Mouse (Mus musculus) neural tube, embryonic 12.5 days (tissue): ENCODE measurements around the gene Pnpla2. TPM values are rescaled to one million over a fixed set of nuclear protein-coding genes. Genes with fewer than 3 reads are reported as not detected.
A peak's percentile ranks its signal among the peaks of the same experiment; 100 is the strongest.

ENCODE experiments used
- ATAC-seq: fragments of 200-750 bp; cut with Nextera tagmentation; 2 replicates; pipeline ENCODE4 v1.8.0; 2017; ENCODE audit warnings: low read depth, mild to moderate bottlenecking, moderate TSS enrichment, moderate library complexity; ENCODE audit not compliant: low FRiP score
- H3K27ac ChIP-seq: fragments of 300-500 bp; sonication (generic); 2 replicates; pipeline ENCODE4 v1.5.1; 2016
- H3K27me3 ChIP-seq: fragments of 300-500 bp; sonication (generic); replicated peaks from 2 replicates; pipeline ENCODE4 v1.6.1; 2016; ENCODE audit warnings: mild to moderate bottlenecking
- H3K36me3 ChIP-seq: fragments of 300-500 bp; sonication (generic); 2 replicates; pipeline ENCODE4 v1.6.1; 2016; ENCODE audit warnings: mild to moderate bottlenecking
- H3K4me1 ChIP-seq: fragments of 300-500 bp; sonication (generic); 2 replicates; pipeline ENCODE4 v1.6.1; 2016
- H3K4me2 ChIP-seq: fragments of 300-500 bp; sonication (generic); replicated peaks from 2 replicates; pipeline ENCODE4 v1.6.1; 2016; ENCODE audit warnings: mild to moderate bottlenecking
- H3K4me3 ChIP-seq: fragments of 300-500 bp; sonication (generic); 2 replicates; pipeline ENCODE4 v1.5.1; 2016
- H3K9ac ChIP-seq: fragments of 300-500 bp; sonication (generic); 2 replicates; pipeline ENCODE4 v1.6.1; 2016; ENCODE audit warnings: mild to moderate bottlenecking
- H3K9me3 ChIP-seq: fragments of 300-500 bp; sonication (generic); 2 replicates; pipeline ENCODE4 v1.6.1; 2016; ENCODE audit warnings: mild to moderate bottlenecking
- WGBS: fragments of 180-500 bp; shearing (Covaris S2); methylation state at CpG from one replicate; pipeline ENCODE4 v1.1.7; 2016; 5-methylcytosine and 5-hydroxymethylcytosine counted together
- polyA plus RNA-seq: library from polyadenylated mRNA; unstranded; fragments of >200 nt; fragmentation: Nextera tagmentation; extraction: Ambion mirVana; gene quantifications from 2 replicates; pipeline ENCODE4 v1.2.1, GENCODE M21; 2016

The Pnpla2 gene
- polyA plus RNA-seq, 1 experiment from 2014 or later = 15.8 TPM

GRCm38 (mm10) chr7:141457986-141458660, 3.1 kb downstream of the Pnpla2 start:
- no peak overlapping the region for H3K27ac ChIP-seq
- no peak overlapping the region for H3K9ac ChIP-seq
- H3K4me1 ChIP-seq = peaks cover 26% of the 10 kb centered on the region
- no peak overlapping the region for H3K4me2 ChIP-seq
- H3K27me3 ChIP-seq = peaks cover 40% of the 10 kb centered on the region
- H3K4me3 ChIP-seq = no peak overlapping the region
- ATAC-seq = no peak
- 77% methylated on average over 15 of the region's 15 CpGs for WGBS
- H3K9me3 ChIP-seq = no peaks in the 10 kb centered on the region
- H3K36me3 ChIP-seq = peaks cover 12% of the 10 kb centered on the region

GRCm38 (mm10) chr7:141458661-141459060, 3.7 kb downstream of the Pnpla2 start:
- ATAC-seq = no peak
- no peak overlapping the region for H3K9ac ChIP-seq
- H3K27me3 ChIP-seq = peaks cover 45% of the 10 kb centered on the region
- no peak overlapping the region for H3K27ac ChIP-seq
- peaks cover 26% of the 10 kb centered on the region for H3K4me1 ChIP-seq
- H3K4me2 ChIP-seq = no peak overlapping the region
- WGBS = 92% methylated on average over 11 of the region's 11 CpGs
- no peak overlapping the region for H3K4me3 ChIP-seq
- no peaks in the 10 kb centered on the region for H3K9me3 ChIP-seq
- peaks cover 12% of the 10 kb centered on the region for H3K36me3 ChIP-seq

- no peak overlapping the region for H3K4me3 ChIP-seq
- 91% methylated on average over 17 of the region's 17 CpGs for WGBS
- H3K36me3 ChIP-seq = peaks cover 12% of the 10 kb centered on the region
- H3K4me1 ChIP-seq = peaks cover 26% of the 10 kb centered on the region
- ATAC-seq = no peak
- H3K9me3 ChIP-seq = no peaks in the 10 kb centered on the region
- no peak overlapping the region for H3K9ac ChIP-seq
- H3K27ac ChIP-seq = no peak overlapping the region
- H3K27me3 ChIP-seq = peaks cover 51% of the 10 kb centered on the region
- H3K4me2 ChIP-seq = no peak overlapping the region
These were observed 4.3 kb downstream of the Pnpla2 start for GRCm38 (mm10) chr7:141459301-141459711.

- H3K4me1 ChIP-seq = peaks cover 23% of the 10 kb centered on the region
- H3K27me3 ChIP-seq = peaks cover 58% of the 10 kb centered on the region
- H3K36me3 ChIP-seq = peaks cover 12% of the 10 kb centered on the region
- no peaks in the 10 kb centered on the region for H3K9me3 ChIP-seq
- no peak overlapping the region for H3K4me3 ChIP-seq
- WGBS = 77% methylated on average over 5 of the region's 5 CpGs
- H3K4me2 ChIP-seq = no peak overlapping the region
- no peak overlapping the region for H3K9ac ChIP-seq
- no peak for ATAC-seq
- no peak overlapping the region for H3K27ac ChIP-seq
These were observed 5.0 kb downstream of the Pnpla2 start for GRCm38 (mm10) chr7:141460001-141460390.

GRCm38 (mm10) chr7:141460391-141461113, 5.6 kb downstream of the Pnpla2 start, which contains the start of gene Cracr2b:
Gene Cracr2b, plus strand, starts transcription at chr7:141461094.
- H3K9me3 ChIP-seq = no peaks in the 10 kb centered on the region
- 77% methylated on average over 15 of the region's 15 CpGs for WGBS
- H3K9ac ChIP-seq = peak within 1 kb of the TSS; percentile 51
- H3K27ac ChIP-seq = no peak within 1 kb of the TSS
- no peak for ATAC-seq
- peak within 1 kb of the TSS; percentile 60 for H3K4me2 ChIP-seq
- peaks cover 23% of the 10 kb centered on the region for H3K4me1 ChIP-seq
- peaks cover 64% of the 10 kb centered on the region for H3K27me3 ChIP-seq
- H3K4me3 ChIP-seq = peak within 1 kb of the TSS; percentile 30
- peaks cover 12% of the 10 kb centered on the region for H3K36me3 ChIP-seq

GRCm38 (mm10) chr7:141461521-141462332, 6.7 kb downstream of the Pnpla2 start:
- Histone ChIP-seq H3K9me3 (no peaks in the 10 kb centered on the region), H3K9ac (peak overlapping the region; percentile 51), H3K36me3 (peaks cover 12% of the 10 kb centered on the region), H3K27me3 (peaks cover 76% of the 10 kb centered on the region), H3K27ac (no peak overlapping the region), H3K4me2 (peak overlapping the region; percentile 60), H3K4me1 (peaks cover 11% of the 10 kb centered on the region), H3K4me3 (peak overlapping the region; percentile 30)
- ATAC-seq = no peak
- WGBS = 3% methylated on average over 59 of the region's 59 CpGs

- peak overlapping the region; percentile 51; the same call in 1 of the 2 replicates for H3K9ac ChIP-seq
- peaks cover 12% of the 10 kb centered on the region for H3K36me3 ChIP-seq
- 16% methylated on average over 5 of the region's 5 CpGs for WGBS
- H3K9me3 ChIP-seq = no peaks in the 10 kb centered on the region
- peak overlapping the region; percentile 30; the same call in 1 of the 2 replicates for H3K4me3 ChIP-seq
- H3K27ac ChIP-seq = no peak overlapping the region
- no peak for ATAC-seq
- H3K4me2 ChIP-seq = peak overlapping the region; percentile 60; the same call in 1 of the 2 replicates
- peaks cover 77% of the 10 kb centered on the region for H3K27me3 ChIP-seq
- H3K4me1 ChIP-seq = peaks cover 11% of the 10 kb centered on the region
These were observed 7.4 kb downstream of the Pnpla2 start for GRCm38 (mm10) chr7:141462333-141462821.

- peak overlapping the region; percentile 38 for H3K4me2 ChIP-seq
- H3K9me3 ChIP-seq = no peaks in the 10 kb centered on the region
- no peak overlapping the region for H3K27ac ChIP-seq
- H3K27me3 ChIP-seq = peaks cover 77% of the 10 kb centered on the region
- WGBS = 19% methylated on average over 12 of the region's 12 CpGs
- peaks cover 8% of the 10 kb centered on the region for H3K36me3 ChIP-seq
- ATAC-seq = no peak
- peaks cover 26% of the 10 kb centered on the region for H3K4me1 ChIP-seq
- H3K9ac ChIP-seq = no peak overlapping the region
- H3K4me3 ChIP-seq = 0 out of 2 replicates have a peak overlapping the region, but pooled peaks have one; percentile 1
These were observed 9.0 kb downstream of the Pnpla2 start for GRCm38 (mm10) chr7:141463824-141464602.

GRCm38 (mm10) chr7:141464603-141465201, 9.7 kb downstream of the Pnpla2 start:
- H3K9ac ChIP-seq = peak overlapping the region; percentile 29; the same call in 1 of the 2 replicates
- H3K36me3 ChIP-seq = peaks cover 8% of the 10 kb centered on the region
- 2% methylated on average over 38 of the region's 38 CpGs for WGBS
- H3K9me3 ChIP-seq = no peaks in the 10 kb centered on the region
- H3K4me2 ChIP-seq = peak overlapping the region; percentile 38
- H3K27me3 ChIP-seq = peaks cover 72% of the 10 kb centered on the region
- peaks cover 32% of the 10 kb centered on the region for H3K4me1 ChIP-seq
- 0 out of 2 replicates have a peak overlapping the region, but pooled peaks have one; percentile 1 for H3K4me3 ChIP-seq
- ATAC-seq = no peak
- H3K27ac ChIP-seq = no peak overlapping the region

GRCm38 (mm10) chr7:141465388-141466044, 10.5 kb downstream of the Pnpla2 start:
- peaks cover 64% of the 10 kb centered on the region for H3K27me3 ChIP-seq
- H3K9me3 ChIP-seq = no peaks in the 10 kb centered on the region
- peaks cover 37% of the 10 kb centered on the region for H3K4me1 ChIP-seq
- peak overlapping the region; percentile 29; the same call in 1 of the 2 replicates for H3K9ac ChIP-seq
- no peak for ATAC-seq
- H3K27ac ChIP-seq = no peak overlapping the region
- H3K4me3 ChIP-seq = no peak overlapping the region
- H3K36me3 ChIP-seq = peaks cover 14% of the 10 kb centered on the region
- WGBS = 47% methylated on average over 7 of the region's 10 CpGs
- H3K4me2 ChIP-seq = peak overlapping the region; percentile 38
